Mouse (Mus musculus): ENCODE measurements around the gene Fam219b.
A peak's percentile ranks its signal among the peaks of the same experiment; 100 is the strongest.

Gene Fam219b

DNA sequence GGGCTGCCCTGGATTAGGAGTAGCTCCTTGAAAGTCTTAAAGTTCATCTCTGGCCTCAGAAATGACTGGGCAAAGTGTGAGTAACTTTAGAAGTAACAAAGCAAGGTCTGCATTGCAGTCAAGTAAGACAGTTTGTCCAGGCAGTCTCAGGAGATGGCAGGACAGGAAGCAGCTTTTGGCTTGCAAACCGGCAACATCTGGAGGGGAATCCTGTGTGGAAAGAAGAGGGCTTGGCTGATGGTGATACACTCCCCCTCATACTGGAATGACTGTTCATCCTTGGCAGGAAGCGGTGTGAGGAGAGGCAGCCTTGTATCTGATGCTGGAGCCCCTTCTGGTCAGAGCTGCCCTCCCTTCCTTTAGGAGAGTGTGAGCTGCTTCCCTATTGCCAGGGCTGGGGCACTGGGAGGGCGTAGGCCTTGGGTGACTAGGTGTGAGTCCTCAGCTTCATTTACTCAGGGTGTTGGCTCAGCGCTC lies 25.6 kb downstream of the Fam219b start:
- DNase-seq (ENCODE audit: low spot score in 2 of 2), result peak in 1 of 2 experiments; percentile 66

DNA sequence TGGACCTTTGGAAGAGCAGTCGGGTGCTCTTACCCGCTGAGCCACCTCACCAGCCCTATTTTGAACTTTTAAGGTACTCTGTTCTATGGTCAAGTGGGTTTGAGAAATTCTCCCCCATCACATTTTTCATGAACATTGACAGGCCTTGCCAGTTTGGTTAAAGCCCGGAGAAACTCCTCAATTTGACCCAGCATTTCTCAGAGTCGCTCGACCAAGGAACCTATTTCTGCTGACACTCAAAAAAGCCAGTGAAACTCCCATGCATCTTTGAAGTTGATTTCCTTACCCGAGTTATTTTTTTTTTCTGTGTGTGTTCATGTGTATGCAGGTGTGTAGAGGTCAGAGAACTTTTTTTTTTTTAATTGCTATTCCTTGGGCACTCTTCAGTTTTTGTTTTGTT lies 27.3 kb downstream of the Fam219b start:
- DNase-seq (ENCODE audit: low spot score in 2 of 2), result no peak

DNA sequence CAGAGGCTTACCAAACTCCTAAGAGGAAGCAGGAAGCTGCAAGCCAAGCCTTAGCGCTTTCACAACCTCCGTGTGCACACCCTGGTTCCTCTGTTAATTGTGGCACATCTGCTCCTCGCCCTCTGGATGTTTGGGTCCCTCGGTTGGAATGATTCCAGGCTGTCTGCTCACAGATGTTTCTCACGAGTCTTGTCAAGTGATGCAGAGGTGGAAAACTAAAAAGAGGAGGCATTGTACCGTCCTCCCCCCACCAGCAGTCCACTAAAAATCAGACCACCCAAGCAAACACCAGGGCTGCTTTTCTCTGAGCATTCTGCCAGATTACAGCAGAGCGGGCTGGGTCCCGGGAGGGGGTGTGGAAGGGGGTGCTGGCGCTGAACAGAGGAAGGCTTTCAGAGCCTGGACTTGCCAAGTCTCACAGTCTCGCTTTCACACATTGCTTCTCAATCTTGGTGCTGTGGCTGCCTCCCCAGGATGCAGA lies 28.5 kb downstream of the Fam219b start:
- peak in 1 of 2 experiments; percentile 73 for DNase-seq (ENCODE audit: low spot score in 2 of 2)

DNA sequence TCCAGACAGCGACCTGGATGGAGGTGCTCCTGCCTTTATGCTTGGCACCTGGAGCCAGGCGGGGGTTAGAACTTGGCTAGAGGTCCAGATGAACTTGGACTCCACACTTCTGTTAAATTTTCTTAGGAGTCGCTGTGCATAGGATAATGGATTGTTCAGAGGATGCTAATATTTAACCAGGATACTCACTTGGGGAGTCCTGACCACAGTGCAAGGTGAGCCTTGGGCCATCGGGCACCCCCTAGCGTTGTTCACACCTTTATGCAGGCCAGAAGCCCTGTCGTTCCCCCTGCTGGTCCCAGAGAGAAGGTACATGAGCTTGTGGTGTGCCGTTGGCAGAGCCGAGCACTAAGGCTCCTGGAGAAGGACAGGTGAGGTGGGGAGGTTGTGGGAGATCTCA lies 29.5 kb downstream of the Fam219b start:
- no peak for DNase-seq (ENCODE audit: low spot score in 2 of 2)

DNA sequence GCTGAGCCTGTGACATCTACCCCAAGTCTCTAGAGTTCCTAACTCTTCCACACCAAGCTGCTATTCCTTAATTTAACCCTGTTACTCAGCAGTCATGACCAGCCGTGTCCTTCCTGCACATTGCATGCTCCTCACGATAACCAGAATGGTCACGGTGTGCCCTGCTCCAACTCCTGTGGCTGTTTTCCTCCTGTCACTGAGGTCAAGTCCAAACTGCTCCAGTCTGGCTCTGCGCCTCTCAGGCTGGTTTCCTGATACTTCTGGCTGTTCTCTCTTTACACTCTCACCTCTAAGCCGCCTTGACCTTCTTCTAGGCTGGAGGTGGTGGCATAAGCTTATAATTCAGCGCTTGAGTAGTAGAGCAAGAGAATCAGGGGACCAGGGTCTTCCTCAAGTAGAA lies 31.2 kb downstream of the Fam219b start:
- no peak for DNase-seq (ENCODE audit: low spot score in 2 of 2)

DNA sequence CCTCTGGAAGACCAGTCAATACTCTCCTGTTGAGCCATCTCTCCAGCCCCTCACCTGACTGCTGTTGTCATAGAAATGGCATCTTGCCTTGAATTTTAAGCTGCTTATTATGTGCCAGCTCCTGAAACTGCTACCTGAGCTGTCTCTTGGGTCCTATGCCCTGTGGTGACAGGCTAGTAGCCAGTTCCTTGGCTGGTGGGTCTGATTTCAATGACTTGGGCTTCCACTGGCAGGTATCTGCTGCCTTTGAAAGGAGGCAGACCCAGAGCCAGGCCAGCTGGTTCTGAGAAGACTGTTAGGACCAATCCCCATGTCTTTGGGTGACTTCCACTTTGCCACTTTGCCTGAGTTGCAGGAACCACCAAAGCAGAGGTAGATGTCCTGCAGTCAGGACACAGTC lies 37.1 kb downstream of the Fam219b start:
- no peak for DNase-seq (ENCODE audit: low spot score in 2 of 2)

DNA sequence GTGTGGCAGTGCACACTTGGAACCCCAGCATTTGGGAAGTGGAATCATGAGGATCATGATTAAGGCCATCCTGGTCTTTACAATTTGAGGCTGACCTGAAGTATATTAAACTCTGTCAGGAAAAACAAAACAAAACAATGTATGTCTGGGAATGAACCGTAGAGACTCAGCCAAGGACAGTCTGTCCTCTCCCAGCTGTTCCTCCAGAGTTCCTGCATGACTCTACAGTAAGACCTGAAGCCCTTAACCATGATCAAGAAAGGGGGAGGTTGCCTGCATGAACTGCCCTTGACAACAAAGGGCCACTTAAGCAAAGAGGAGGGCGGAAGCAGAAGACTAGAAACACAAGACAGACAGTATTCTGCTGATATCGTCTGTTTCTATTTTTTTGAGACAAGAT lies 38.2 kb downstream of the Fam219b start:
- no peak for DNase-seq (ENCODE audit: low spot score in 2 of 2)

DNA sequence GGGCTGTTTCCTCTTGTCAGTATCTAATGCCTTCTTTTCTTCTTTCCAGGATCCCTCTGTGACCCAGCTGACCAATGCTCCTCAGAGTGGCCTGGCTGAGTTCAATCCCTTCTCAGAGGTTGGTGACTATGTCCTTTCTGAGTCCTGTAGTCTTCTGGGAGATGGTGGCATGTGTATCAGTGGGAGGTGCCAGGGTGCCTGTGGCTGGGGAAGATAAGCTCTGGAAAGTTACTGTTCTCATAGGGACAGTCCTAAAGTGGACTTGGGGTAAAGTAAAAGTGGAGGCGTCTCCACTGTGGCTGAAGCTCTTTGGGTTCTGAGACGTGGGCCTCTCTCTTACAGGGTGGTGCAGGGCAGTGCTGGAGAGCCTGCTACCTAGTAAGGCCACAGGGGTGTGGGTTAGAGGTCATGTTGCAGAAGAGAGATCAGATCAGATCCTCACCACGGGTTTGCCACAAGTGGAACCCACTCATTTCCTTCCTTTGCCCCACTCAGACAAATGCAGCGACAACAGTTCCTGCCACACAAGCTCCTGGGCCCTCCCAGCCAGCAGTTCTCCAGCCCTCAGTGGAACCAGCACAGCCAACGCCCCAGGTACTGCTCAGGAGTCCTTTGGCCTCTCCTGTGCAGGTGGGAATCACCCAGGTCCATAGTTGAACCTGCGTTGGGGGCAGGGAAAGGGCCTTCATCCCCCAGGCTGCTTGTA lies 40.0 kb downstream of the Fam219b start:
- DNase-seq (ENCODE audit: low spot score in 2 of 2), result no peak

DNA sequence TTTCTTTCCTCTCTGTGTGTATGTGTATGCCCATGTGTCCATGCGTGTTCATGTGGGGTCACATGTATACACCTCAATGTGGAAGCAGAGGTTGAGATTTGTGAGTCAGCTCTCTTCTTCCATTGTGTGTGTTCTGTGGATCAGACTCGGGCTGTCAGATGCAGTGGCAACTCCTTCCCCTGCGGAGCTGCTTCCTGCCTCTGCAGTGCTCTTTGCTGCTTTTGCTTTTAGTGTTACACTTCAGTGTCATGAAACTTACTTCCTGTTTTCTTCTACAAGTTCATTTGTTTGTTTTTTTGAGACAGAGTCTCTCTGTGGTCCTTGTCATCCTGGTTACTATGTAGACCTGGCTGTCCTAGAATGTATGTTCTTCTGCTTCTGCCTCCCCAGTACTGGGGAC lies 47.7 kb downstream of the Fam219b start:
- DNase-seq (ENCODE audit: low spot score in 2 of 2), result no peak

DNA sequence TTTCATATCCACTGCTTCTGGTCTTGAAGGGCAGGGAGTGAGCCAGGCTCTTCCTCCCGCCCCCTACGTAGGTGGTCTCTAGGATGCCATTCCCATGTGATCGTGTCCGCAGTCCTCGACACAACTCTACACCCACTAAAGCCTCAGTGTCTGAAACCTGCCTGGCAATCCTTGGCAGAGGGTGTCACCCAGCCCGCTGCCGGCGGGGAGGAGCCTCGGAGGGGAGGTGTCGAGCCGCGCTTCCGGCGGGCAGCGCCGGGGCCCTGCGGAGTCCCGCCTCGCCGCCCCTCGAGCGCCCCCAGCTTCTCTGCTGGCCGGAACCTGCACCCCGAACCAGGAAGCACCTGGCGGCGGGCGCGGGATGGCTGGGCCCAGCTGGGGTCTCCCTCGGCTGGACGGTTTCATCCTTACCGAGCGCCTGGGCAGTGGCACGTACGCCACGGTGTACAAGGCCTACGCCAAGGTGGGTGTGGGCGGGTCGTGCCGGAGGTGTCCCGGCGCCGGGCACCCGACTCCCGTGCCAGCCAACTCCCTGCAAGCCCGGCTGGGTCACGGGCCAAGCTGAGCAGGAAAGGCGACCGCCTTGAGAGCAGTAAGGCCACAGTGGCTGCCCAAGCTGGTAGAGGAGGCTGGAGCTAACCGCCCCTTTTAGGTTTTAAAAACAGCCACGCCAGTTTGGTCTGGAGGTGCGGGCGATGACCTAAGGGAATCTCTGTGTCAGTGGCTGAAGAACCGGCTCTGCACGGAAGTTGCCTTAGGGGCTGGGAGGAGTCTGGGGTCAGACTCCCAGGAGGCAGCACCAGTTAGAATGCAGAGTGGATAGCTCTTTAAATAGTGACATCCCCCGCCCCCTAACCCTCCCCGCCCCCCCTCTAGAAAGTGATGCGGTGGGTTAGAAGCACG lies 52.1 kb downstream of the Fam219b start, which contains the start of gene Ulk3:
Gene Ulk3, plus strand, starts transcription at position 229 of the 903 bp plus-strand sequence.
- DNase-seq (ENCODE audit: low spot score in 2 of 2), result peak; percentile 78 to 84

DNA sequence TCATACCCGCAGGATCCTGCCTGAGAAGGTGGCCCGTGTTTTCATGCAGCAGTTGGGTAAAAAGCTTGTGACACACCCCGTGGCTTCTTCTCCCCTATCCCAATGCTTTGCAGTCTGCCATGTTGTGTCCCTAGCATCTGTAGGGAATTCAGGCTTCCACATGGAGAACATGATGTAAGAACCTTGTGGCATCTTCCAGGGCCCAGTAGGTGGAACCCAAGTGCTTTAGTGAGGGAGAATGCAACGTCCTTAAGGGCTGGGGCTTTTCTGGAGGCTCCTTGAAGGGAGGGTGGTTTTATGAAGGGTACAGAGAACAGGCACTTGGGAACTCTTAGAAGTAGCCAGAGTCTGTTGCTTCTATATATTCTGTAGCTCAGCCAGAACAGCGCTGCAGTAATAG lies 53.4 kb downstream of the Fam219b start:
- no peak for DNase-seq (ENCODE audit: low spot score in 2 of 2)
